Mouse (Mus musculus) heart, adult 8-10 months (tissue): ENCODE results near the gene Speer4f2. TPM values are rescaled to one million over a fixed set of nuclear protein-coding genes. Genes with fewer than 3 reads are reported as not detected.

Experiments used
- total RNA-seq, 4 experiments: library from RNA; stranded (reverse); gene quantifications; 2 replicates each; pipeline ENCODE4 v1.2.4; 2022

Gene Speer4f2
- total RNA-seq, 4 experiments from 2014 or later = not detected

Other genes starting within 250 kb of the Speer4f2 start
- not detected for gene Speer4f1, start 102.9 kb downstream of the Speer4f2 start, total RNA-seq
- gene Sema3c, start 201.1 kb downstream of the Speer4f2 start, total RNA-seq = 10 to 100 TPM; 20.3 to 22.2 (median 21.3) TPM